Mouse (Mus musculus) CH12.LX (cell line): ENCODE measurements around the gene Mrtfb. TPM values are rescaled to one million over a fixed set of nuclear protein-coding genes. Genes with fewer than 3 reads are reported as not detected.
A peak's percentile ranks its signal among the peaks of the same experiment; 100 is the strongest.

ENCODE experiments used
- DNase-seq: peaks from one replicate; pipeline ENCODE4 v3.0.0-alpha.2; 2013; ENCODE audit errors: extremely low read depth
- H3K27ac ChIP-seq: 2 replicates; pipeline ENCODE4 v1.5.1; 2012; ENCODE audit warnings: low read depth, mild to moderate bottlenecking, control low read depth, moderate library complexity; ENCODE audit not compliant: insufficient read depth
- H3K27me3 ChIP-seq: replicated peaks from 2 replicates; pipeline ENCODE3; 2012; ENCODE audit warnings: inconsistent platforms
- H3K36me3 ChIP-seq, 2 experiments: replicated peaks in 1 of 2; 2 replicates each; pipeline versions ENCODE3 to v1.6.1; 2012; ENCODE audit warnings: inconsistent platforms in 1 of 2, low read length in 1 of 2, mild to moderate bottlenecking in 1 of 2, mixed read lengths in 1 of 2, moderate library complexity in 1 of 2; ENCODE audit not compliant: control insufficient read depth in 1 of 2, insufficient read depth in 1 of 2
- H3K4me1 ChIP-seq, 2 experiments: 2 replicates each; pipeline ENCODE4 v1.6.1; 2012; ENCODE audit warnings: inconsistent platforms in 1 of 2, moderate library complexity in 1 of 2; ENCODE audit not compliant: insufficient read depth in 2 of 2, control insufficient read depth in 1 of 2
- H3K4me2 ChIP-seq: 2 replicates; pipeline ENCODE4 v1.6.1; 2012; ENCODE audit warnings: low read depth, mild to moderate bottlenecking, control low read depth; ENCODE audit not compliant: poor library complexity, insufficient read depth, severe bottlenecking
- H3K4me3 ChIP-seq, 3 experiments: fragments of 150-350 bp in 1 of 3; sonication (generic) in 1 of 3; replicated peaks in 1 of 3; 2 replicates each; pipeline versions ENCODE3 to v1.5.1; 2011 to 2012; ENCODE audit warnings: low read depth in 2 of 3, low read length in 2 of 3, mild to moderate bottlenecking in 2 of 3, moderate library complexity in 2 of 3, control low read depth in 1 of 3, improper control_type of control experiment in 1 of 3, inconsistent platforms in 1 of 3, mixed read lengths in 1 of 3; ENCODE audit not compliant: poor library complexity in 1 of 3
- H3K79me2 ChIP-seq: replicated peaks from 2 replicates; pipeline ENCODE4 v1.6.1; 2012; ENCODE audit warnings: mild to moderate bottlenecking, moderate library complexity; ENCODE audit not compliant: control insufficient read depth, poor library complexity, insufficient read depth, severe bottlenecking; ENCODE audit errors: extremely low read depth
- H3K9ac ChIP-seq: 2 replicates; pipeline ENCODE4 v1.6.1; 2012; ENCODE audit warnings: low read depth, mild to moderate bottlenecking, control low read depth, moderate library complexity; ENCODE audit not compliant: insufficient read depth
- H3K9me3 ChIP-seq: replicated peaks from 2 replicates; pipeline ENCODE3; 2012; ENCODE audit warnings: low read length, inconsistent platforms, mixed read lengths
- BHLHE40 ChIP-seq: IDR thresholded peaks from 2 replicates; pipeline ENCODE4 v1.6.1; 2011; ENCODE audit warnings: mild to moderate bottlenecking, low read depth, low read length, improper control_type of control experiment
- CHD1 ChIP-seq: IDR thresholded peaks from 2 replicates; pipeline ENCODE4 v1.6.1; 2012; ENCODE audit warnings: low read depth, low read length, improper control_type of control experiment, inconsistent platforms
- CHD2 ChIP-seq: IDR thresholded peaks from 2 replicates; pipeline ENCODE4 v1.6.1; 2011; ENCODE audit warnings: low read length, improper control_type of control experiment
- E2F4 ChIP-seq: IDR thresholded peaks from 2 replicates; pipeline ENCODE4 v1.6.1; 2011; ENCODE audit warnings: low read depth, low read length, improper control_type of control experiment; ENCODE audit not compliant: insufficient replicate concordance
- EP300 ChIP-seq: IDR thresholded peaks from 2 replicates; pipeline ENCODE4 v1.6.1; 2011; ENCODE audit warnings: low read length, improper control_type of control experiment
- ETS1 ChIP-seq: conservative IDR thresholded peaks from 2 replicates; pipeline ENCODE4 v1.6.1; 2012; ENCODE audit warnings: low read depth, mild to moderate bottlenecking, inconsistent platforms, low read length, improper control_type of control experiment, moderate library complexity
- HCFC1 ChIP-seq: IDR thresholded peaks from 2 replicates; pipeline ENCODE4 v1.6.1; 2012; ENCODE audit warnings: low read depth, mild to moderate bottlenecking, inconsistent platforms, low read length, improper control_type of control experiment
- JUN ChIP-seq: IDR thresholded peaks from 2 replicates; pipeline ENCODE4 v1.6.1; 2011; ENCODE audit warnings: low read depth, mild to moderate bottlenecking, low read length, improper control_type of control experiment, moderate library complexity; ENCODE audit not compliant: insufficient read depth
- KAT2A ChIP-seq: IDR thresholded peaks from 2 replicates; pipeline ENCODE4 v1.6.1; 2012; ENCODE audit warnings: low read length, improper control_type of control experiment, inconsistent platforms; ENCODE audit not compliant: insufficient replicate concordance
- MAX ChIP-seq: IDR thresholded peaks from 2 replicates; pipeline ENCODE4 v1.6.1; 2011; ENCODE audit warnings: low read length, improper control_type of control experiment
- MEF2A ChIP-seq: IDR thresholded peaks from 2 replicates; pipeline ENCODE4 v1.6.1; 2014; ENCODE audit warnings: low read depth, mild to moderate bottlenecking, inconsistent platforms, low read length, improper control_type of control experiment, borderline replicate concordance
- MXI1 ChIP-seq: IDR thresholded peaks from 2 replicates; pipeline ENCODE4 v1.6.1; 2011; ENCODE audit warnings: mild to moderate bottlenecking, low read depth, low read length, improper control_type of control experiment
- NRF1 ChIP-seq: IDR thresholded peaks from 2 replicates; pipeline ENCODE4 v1.6.1; 2014; ENCODE audit warnings: low read depth, mild to moderate bottlenecking, inconsistent platforms, low read length, improper control_type of control experiment, moderate library complexity
- PAX5 ChIP-seq: IDR thresholded peaks from 2 replicates; pipeline ENCODE4 v1.6.1; 2012; ENCODE audit warnings: low read length, inconsistent platforms, mixed read lengths
- POLR2AphosphoS2 ChIP-seq: IDR thresholded peaks from 2 replicates; pipeline ENCODE4 v1.6.1; 2011; ENCODE audit warnings: low read depth, low read length, improper control_type of control experiment
- RAD21 ChIP-seq: IDR thresholded peaks from 2 replicates; pipeline ENCODE4 v1.6.1; 2011; ENCODE audit warnings: low read depth, mild to moderate bottlenecking, low read length, improper control_type of control experiment, moderate library complexity
- RCOR1 ChIP-seq: conservative IDR thresholded peaks from 2 replicates; pipeline ENCODE4 v1.6.1; 2012; ENCODE audit warnings: low read depth, mild to moderate bottlenecking, inconsistent platforms, low read length, improper control_type of control experiment
- SIN3A ChIP-seq: IDR thresholded peaks from 2 replicates; pipeline ENCODE4 v1.6.1; 2012; ENCODE audit warnings: low read length, improper control_type of control experiment, inconsistent platforms
- UBTF ChIP-seq: IDR thresholded peaks from 2 replicates; pipeline ENCODE4 v1.6.1; 2012; ENCODE audit warnings: low read depth, mild to moderate bottlenecking, inconsistent platforms, low read length, improper control_type of control experiment, moderate library complexity
- ZC3H11A ChIP-seq: IDR thresholded peaks from 2 replicates; pipeline ENCODE4 v1.6.1; 2012; ENCODE audit warnings: low read depth, mild to moderate bottlenecking, inconsistent platforms, low read length, improper control_type of control experiment
- ZKSCAN1 ChIP-seq: IDR thresholded peaks from 2 replicates; pipeline ENCODE4 v1.6.1; 2012; ENCODE audit warnings: low read depth, inconsistent platforms, low read length, improper control_type of control experiment, borderline replicate concordance
- dilution Hi-C: fragments of 300-500 bp; cut with MboI; formaldehyde crosslinking; loops from 2 replicates; pipeline ENCODE4 v1.14.3; 2020; ENCODE audit warnings: low sequenced_read_pairs; ENCODE audit not compliant: extremely low pct_unique_long_range_greater_than_20kb, extremely low pct_ligation_motif_present
- in situ Hi-C: fragments of 300-500 bp; cut with MboI; formaldehyde crosslinking; loops from 3 replicates; pipeline ENCODE4 v1.14.3; 2019; ENCODE audit warnings: low sequenced_read_pairs, low pct_ligation_motif_present, low pct_unique_long_range_greater_than_20kb, mixed read lengths
- polyA plus RNA-seq: library from polyadenylated mRNA; unstranded; fragments of >175 nt; gene quantifications from 2 replicates; pipeline ENCODE4 v1.2.1, GENCODE M21; 2012; ENCODE audit warnings: low read depth; ENCODE audit not compliant: insufficient read length
- total RNA-seq, 2 experiments: library from RNA; depleted of rRNA; stranded (reverse); fragments of 300-350 nt in 1 of 2; fragments of >200 nt in 1 of 2; gene quantifications; 2 replicates each; pipeline ENCODE4 v1.2.3; 2012 to 2014

The Mrtfb gene
- total and polyA plus RNA-seq, 3 experiments, result 3.2 to 9.4 (median 4.4) TPM

GRCm38 (mm10) chr16:13447284-13448050, 191.2 kb downstream of the Mrtfb start:
- H3K27me3 ChIP-seq, result peaks cover 3% of the 10 kb centered on the region

DNA sequence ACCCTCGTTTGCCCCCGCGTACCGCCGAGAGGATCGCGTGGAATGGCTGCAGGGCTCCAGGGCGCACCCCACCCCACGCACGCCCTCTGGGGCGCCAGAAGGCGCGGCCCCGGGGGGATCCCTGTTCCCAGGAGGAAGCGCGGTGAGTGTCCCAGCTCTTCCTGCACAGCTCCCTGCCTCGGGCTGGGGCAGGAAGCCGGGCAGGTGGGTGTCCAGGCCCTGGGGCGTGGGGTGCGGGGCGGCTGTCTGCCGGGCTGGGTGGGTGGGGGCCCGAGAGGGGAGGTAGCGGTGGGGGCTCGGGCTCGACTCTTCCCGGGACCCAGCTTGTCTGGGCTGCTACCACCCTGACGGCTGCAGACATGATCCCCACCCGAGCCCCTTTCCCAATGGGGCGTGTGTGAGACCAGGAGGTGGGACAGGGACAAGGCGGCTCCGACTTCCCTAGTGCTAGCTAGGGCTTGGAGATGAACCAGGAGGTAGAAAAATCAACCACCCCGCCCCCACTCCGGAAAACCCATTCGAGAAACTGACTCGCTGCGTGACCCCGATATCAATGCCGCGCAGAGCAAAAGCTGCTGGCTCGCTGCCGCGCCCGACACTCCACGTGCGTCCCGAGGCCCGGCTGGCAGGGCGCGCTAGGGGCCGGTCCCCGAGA, 191.9 kb downstream of the Mrtfb start:
- H3K4me2 ChIP-seq, result peak overlapping the region; percentile 64
- in situ Hi-C loops, result loop anchor here (25.0 kb wide), 1 partner anchor 289 kb away; the partner anchor contains the start of gene Pla2g10
- no peak overlapping the region for H3K27ac ChIP-seq
- H3K9me3 ChIP-seq, result no peaks in the 10 kb centered on the region
- dilution Hi-C loops, result no loop called here
- no peaks in the 10 kb centered on the region for H3K79me2 ChIP-seq
- DNase-seq, result no peak
- no peaks in the 10 kb centered on the region for H3K27me3 ChIP-seq
- no peak overlapping the region for H3K9ac ChIP-seq
- H3K4me1 ChIP-seq, result peaks cover 0 to 8% of the 10 kb centered on the region in 2 experiments; a peak in 2 of 4 replicates
- TF ChIP-seq SIN3A (no peak), CHD1 (no peak), BHLHE40 (no peak), NRF1 (no peak), ZC3H11A (no peak), MAX (no peak), MXI1 (no peak), POLR2AphosphoS2 (no peak), ZKSCAN1 (no peak), MEF2A (no peak), EP300 (no peak), HCFC1 (no peak), RCOR1 (no peak), PAX5 (no peak), CHD2 (no peak), UBTF (no peak), ETS1 (no peak), JUN (no peak), KAT2A (no peak), RAD21 (no peak)
- H3K36me3 ChIP-seq, result no peaks in the 10 kb centered on the region
- peak overlapping the region in 1 of 3 experiments; percentile 9 for H3K4me3 ChIP-seq

More at GRCm38 (mm10) chr16:13447284-13448050, 191.2 kb downstream of the Mrtfb start:
- H3K9ac ChIP-seq, result no peak overlapping the region
- H3K9me3 ChIP-seq, result no peaks in the 10 kb centered on the region
- dilution Hi-C loops, result no loop called here
- peak overlapping the region in 1 of 3 experiments; percentile 9 for H3K4me3 ChIP-seq
- no peak overlapping the region for H3K27ac ChIP-seq
- H3K4me1 ChIP-seq, result peaks cover 0 to 8% of the 10 kb centered on the region in 2 experiments; a peak in 2 of 4 replicates
- no peaks in the 10 kb centered on the region for H3K36me3 ChIP-seq
- H3K79me2 ChIP-seq, result no peaks in the 10 kb centered on the region
- no peak for DNase-seq
- peak overlapping the region; percentile 64 for H3K4me2 ChIP-seq
- TF ChIP-seq KAT2A, result no peak
- TF ChIP-seq SIN3A, result no peak
- TF ChIP-seq POLR2AphosphoS2, result no peak
- TF ChIP-seq RAD21, result no peak
- TF ChIP-seq BHLHE40, result no peak
- TF ChIP-seq E2F4, result no peak
- TF ChIP-seq ETS1, result no peak
- TF ChIP-seq UBTF, result no peak
- TF ChIP-seq, all 38 proteins: peak for 0
- in situ Hi-C loops, result loop anchor here (25.0 kb wide), 1 partner anchor 290 kb away; the partner anchor contains the start of gene Pla2g10
